Mouse (Mus musculus): Measurements from ENCODE around the gene Cldn4.

GRCm38 (mm10) chr5:134961519-134961918 lies 14.8 kb upstream of the Cldn4 start:
- TF ChIP-seq MAZ (IDR thresholded peaks at IDR 0.05; ENCODE audit: low read depth, low read length) (no peak), EP300 (IDR thresholded peaks at IDR 0.05; ENCODE audit: low read length) (no peak), CTCF (conservative IDR thresholded peaks at IDR 0.05 in 1 of 2, IDR thresholded peaks at IDR 0.05 in 1 of 2; ENCODE audit: low read depth in 2 of 2, low read length in 2 of 2) (no peak), ZNF384 (IDR thresholded peaks at IDR 0.05; ENCODE audit: low read depth, low read length) (no peak), POLR2A (IDR thresholded peaks at IDR 0.05; ENCODE audit: low read depth, low read length) (no peak), MAFK (IDR thresholded peaks at IDR 0.05; ENCODE audit: insufficient replicate concordance, low read length) (no peak), NELFE (IDR thresholded peaks at IDR 0.05; ENCODE audit: low read depth, low read length) (no peak), USF2 (conservative IDR thresholded peaks at IDR 0.05; ENCODE audit: low read depth, low read length) (no peak), ETS1 (conservative IDR thresholded peaks at IDR 0.05; ENCODE audit: low read depth, low read length) (no peak), RCOR1 (conservative IDR thresholded peaks at IDR 0.05; ENCODE audit: low read depth, low read length) (no peak), ZC3H11A (IDR thresholded peaks at IDR 0.05; ENCODE audit: low read depth, low read length) (no peak), SIN3A (IDR thresholded peaks at IDR 0.05; ENCODE audit: low read length) (no peak)
